Mouse (Mus musculus): ENCODE data around the gene Aco1.

DNA sequence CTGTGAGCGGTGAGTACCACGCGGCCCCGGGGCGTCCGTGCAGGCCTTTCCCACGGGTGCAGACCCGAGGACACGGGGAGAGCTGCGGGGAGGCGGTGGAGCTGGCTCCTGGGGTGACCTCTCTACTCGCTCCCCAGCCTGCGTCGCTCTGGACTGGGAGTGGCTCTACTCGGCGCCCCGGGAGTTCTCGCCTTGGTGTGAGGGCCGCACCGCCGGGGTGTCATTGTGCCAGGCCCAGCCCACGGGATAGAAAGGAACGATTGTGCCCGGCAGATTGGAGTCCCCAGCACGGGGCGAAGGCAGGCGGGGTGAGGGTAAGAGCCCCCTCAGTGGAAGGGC lies 621 bp downstream of the Aco1 start:
- TF ChIP-seq CTCF (IDR thresholded peaks at IDR 0.05; ENCODE audit: extremely low read depth, insufficient read depth, low read length) (no peak), POLR2A (IDR thresholded peaks at IDR 0.05; ENCODE audit: extremely low read depth, insufficient read depth, low read length) (no peak)

Data from cortical plate, adult 2 months (tissue).